In genomic region chr4:122933857-122934256, GRCm38 (mm10) we compare ENCODE assay signal across 14 mouse cellular contexts. TPM values are rescaled to one million over a fixed set of nuclear protein-coding genes. Genes with fewer than 3 reads are reported as not detected.
DNase-seq lines count a peak whose midpoint lies in the region; ATAC-seq and TF ChIP-seq lines count a peak whose summit lies in the region.
"Had no signal": no experiment of that assay in that cellular context is flagged by ENCODE, and none has a peak within 500 bp of the region (broad histone marks: within the 10 kb centered on the region; RNA-seq: fewer than 3 reads in every experiment).

No protein-coding gene starts in this region.

- TF ChIP-seq POLR2A in bone marrow, adult 2 months (IDR thresholded peaks at IDR 0.05; ENCODE audit: borderline replicate concordance, control insufficient read depth, low read depth, low read length), result no peak
- TF ChIP-seq POLR2A in thymus, adult 2 months (IDR thresholded peaks at IDR 0.05; ENCODE audit: control insufficient read depth, extremely low read depth, insufficient read depth, low read length, poor library complexity), result no peak

- TF ChIP-seq CTCF in bone marrow, adult 2 months (IDR thresholded peaks at IDR 0.05; ENCODE audit: control insufficient read depth, insufficient read depth, low read length), result no peak
- TF ChIP-seq CTCF in thymus, adult 2 months (IDR thresholded peaks at IDR 0.05; ENCODE audit: borderline replicate concordance, control insufficient read depth, extremely low read depth, insufficient read depth, low read length, poor library complexity), result no peak

- H3K9me3 ChIP-seq in heart, embryonic 16.5 days (replicated peaks; ENCODE audit: control insufficient read depth, low read length), result no peaks in the 10 kb centered on the region
- H3K9me3 ChIP-seq: embryonic facial prominence, embryonic 13.5 days; forebrain, embryonic 15.5 days; hindbrain, embryonic 10.5 days; limb, embryonic 15.5 days; stomach, embryonic 15.5 days had no signal

- WGBS in heart, embryonic 16.5 days, result 54% methylated on average over 3 of the region's 3 CpGs
- WGBS in bone marrow, adult 2 months, result 6% methylated on average over 3 of the region's 3 CpGs
- 5% methylated on average over 3 of the region's 3 CpGs for WGBS in thymus, adult 2 months

- H3K9ac ChIP-seq in heart, embryonic 16.5 days (ENCODE audit: low read length), result no peak overlapping the region
- H3K9ac ChIP-seq: embryonic facial prominence, embryonic 13.5 days; forebrain, embryonic 15.5 days; limb, embryonic 15.5 days; stomach, embryonic 15.5 days had no signal

- DNase-seq in heart, postnatal 10 days, result no peak
- DNase-seq in kidney, postnatal 36 days, result peak; percentile 23 to 55
- DNase-seq in thymus, adult 2 months, result peak; percentile 77
- DNase-seq in urinary bladder, postnatal 36 days (ENCODE audit: low spot score in 2 of 2), result no peak
- DNase-seq in layer of hippocampus, adult 9-11 months, result no peak
- DNase-seq in gastrocnemius, postnatal 14 days, result no peak
- DNase-seq: cerebellum, adult 9-11 months had no signal

- H3K27me3 ChIP-seq in heart, embryonic 16.5 days (ENCODE audit: control insufficient read depth, insufficient read depth, low read length), result no peaks in the 10 kb centered on the region
- H3K27me3 ChIP-seq in thymus, adult 2 months (ENCODE audit: control insufficient read depth, insufficient read depth, low read length), result no peaks in the 10 kb centered on the region
- H3K27me3 ChIP-seq: embryonic facial prominence, embryonic 13.5 days; forebrain, embryonic 15.5 days; limb, embryonic 15.5 days; stomach, embryonic 15.5 days had no signal

- peak; percentile 53 for ATAC-seq in heart, embryonic 16.5 days (replicated peaks; ENCODE audit: extremely low read depth, insufficient read depth, low FRiP score)
- ATAC-seq: forebrain, embryonic 15.5 days had no signal

- peak overlapping the region; percentile 50 for H3K27ac ChIP-seq in heart, embryonic 16.5 days (ENCODE audit: low read length)
- peak overlapping the region; percentile 15; the same call in 1 of the 2 replicates for H3K27ac ChIP-seq in bone marrow, adult 2 months (ENCODE audit: control insufficient read depth, insufficient read depth, low read depth, low read length, poor library complexity)
- peak overlapping the region; percentile 97 for H3K27ac ChIP-seq in thymus, adult 2 months (ENCODE audit: control insufficient read depth, insufficient read depth, low read length)
- H3K27ac ChIP-seq: embryonic facial prominence, embryonic 13.5 days; forebrain, embryonic 15.5 days; hindbrain, embryonic 10.5 days; limb, embryonic 15.5 days; stomach, embryonic 15.5 days had no signal

- 0 out of 2 replicates have a peak overlapping the region, but pooled peaks have one; percentile 8 for H3K4me3 ChIP-seq in heart, embryonic 16.5 days (ENCODE audit: low read length)
- no peak overlapping the region for H3K4me3 ChIP-seq in bone marrow, adult 2 months (replicated peaks; ENCODE audit: control insufficient read depth, low read depth, low read length)
- H3K4me3 ChIP-seq in thymus, adult 2 months (ENCODE audit: control insufficient read depth, insufficient read depth, low read length), result no peak overlapping the region
- H3K4me3 ChIP-seq: embryonic facial prominence, embryonic 13.5 days; forebrain, embryonic 15.5 days; hindbrain, embryonic 10.5 days; limb, embryonic 15.5 days; stomach, embryonic 15.5 days had no signal

- H3K36me3 ChIP-seq in heart, embryonic 16.5 days (ENCODE audit: control insufficient read depth, insufficient read depth), result no peaks in the 10 kb centered on the region
- H3K36me3 ChIP-seq in thymus, adult 2 months (ENCODE audit: control insufficient read depth, insufficient read depth, low read length), result no peaks in the 10 kb centered on the region
- H3K36me3 ChIP-seq: embryonic facial prominence, embryonic 13.5 days; forebrain, embryonic 15.5 days; hindbrain, embryonic 10.5 days; limb, embryonic 15.5 days; stomach, embryonic 15.5 days had no signal

- H3K4me2 ChIP-seq in heart, embryonic 16.5 days (ENCODE audit: low read depth, low read length), result no peak overlapping the region
- H3K4me2 ChIP-seq: embryonic facial prominence, embryonic 13.5 days; forebrain, embryonic 15.5 days; limb, embryonic 15.5 days; stomach, embryonic 15.5 days had no signal

- intact Hi-C loops in heart, postnatal 10 days (cut with DNase I), result no loop called here
- intact Hi-C loops in gastrocnemius, postnatal 14 days (cut with DNase I; ENCODE audit: low total_unique reads), result no loop called here

- H3K4me1 ChIP-seq in heart, embryonic 16.5 days (ENCODE audit: control insufficient read depth, insufficient read depth, low read length), result no peaks in the 10 kb centered on the region
- H3K4me1 ChIP-seq in bone marrow, adult 2 months (ENCODE audit: control insufficient read depth, insufficient read depth, low read length), result no peaks in the 10 kb centered on the region; the same call in 1 of the 2 replicates
- H3K4me1 ChIP-seq in thymus, adult 2 months (replicated peaks; ENCODE audit: control insufficient read depth, insufficient read depth, low read length), result peaks cover 23% of the 10 kb centered on the region
- H3K4me1 ChIP-seq: embryonic facial prominence, embryonic 13.5 days; forebrain, embryonic 15.5 days; hindbrain, embryonic 10.5 days; limb, embryonic 15.5 days; stomach, embryonic 15.5 days had no signal

RNA-seq across cellular contexts. Expression of gene Mfsd2a, which starts 27.1 kb away (rescaled TPM):
- 0.55 and 0.80 TPM in 2 replicates for polyA plus RNA-seq in heart, embryonic 16.5 days (2015; fragmentation: Nextera tagmentation; extraction: Ambion mirVana)
- total RNA-seq in heart, postnatal 10 days (2021), result 1 to 10 TPM in 1 of 2 experiments, under 1 TPM in 1; 0.12 to 2.3 TPM
- not detected in 2 replicates for polyA plus RNA-seq in bone marrow, adult 2 months (2011; ENCODE audit: insufficient read depth, insufficient read length, low replicate concordance, missing spikeins)
- 3.2 and 3.5 TPM in 2 replicates for polyA plus RNA-seq in thymus, adult 2 months (2012; rRNA removed)
- total RNA-seq in gastrocnemius, postnatal 14 days (2021), result under 1 TPM; 0.24 to 0.68 TPM

RNA-seq across cellular contexts. Expression of gene Cap1, which starts 48.0 kb away (rescaled TPM):
- polyA plus RNA-seq in heart, embryonic 16.5 days (2015; fragmentation: Nextera tagmentation; extraction: Ambion mirVana), result 44.3 and 51.9 TPM in 2 replicates
- total RNA-seq in heart, postnatal 10 days (2021), result 10 to 100 TPM; 84.6 to 89.1 TPM
- polyA plus RNA-seq in bone marrow, adult 2 months (2011; ENCODE audit: insufficient read depth, insufficient read length, low replicate concordance, missing spikeins), result 213 and 346 TPM in 2 replicates
- polyA plus RNA-seq in thymus, adult 2 months (2012; rRNA removed), result 192 and 203 TPM in 2 replicates
- total RNA-seq in gastrocnemius, postnatal 14 days (2021), result 10 to 100 TPM; 33.4 to 39.2 TPM

Comparison
In these comparisons a context has a peak if more than half of its experiments do, and no peak if none do; other contexts are left out.
1. H3K27ac ChIP-seq: peak in every context shown above with its lines; median percentile 97 in thymus, adult 2 months; 50 in heart, embryonic 16.5 days; 15 in bone marrow, adult 2 months.
2. DNase-seq: peak in kidney, postnatal 36 days (2 of 2) and thymus, adult 2 months (single experiment); none in heart, postnatal 10 days (0 of 2), urinary bladder, postnatal 36 days (0 of 2), layer of hippocampus, adult 9-11 months (single experiment) and gastrocnemius, postnatal 14 days (single experiment).